22 mouse cellular contexts compared by ENCODE assay signal in genomic region chr5:142788279-142788678, GRCm38 (mm10). TPM values are rescaled to one million over a fixed set of nuclear protein-coding genes. Genes with fewer than 3 reads are reported as not detected.
A peak's percentile ranks its signal among the peaks of the same experiment; 100 is the strongest.
DNase-seq lines count a peak whose midpoint lies in the region; ATAC-seq lines count a peak whose summit lies in the region.
"Had no signal": no experiment of that assay in that cellular context is flagged by ENCODE, and none has a peak within 500 bp of the region (broad histone marks: within the 10 kb centered on the region; RNA-seq: fewer than 3 reads in every experiment).

No protein-coding gene starts in this region.

- 88% methylated on average over 23 of the region's 23 CpGs for WGBS in kidney, embryonic 16.5 days
- WGBS in heart, embryonic 11.5 days (ENCODE audit: insufficient replicate concordance), result 95% methylated on average over 23 of the region's 23 CpGs

- no peaks in the 10 kb centered on the region for H3K27me3 ChIP-seq in kidney, embryonic 16.5 days (ENCODE audit: insufficient read depth, low read length)
- H3K27me3 ChIP-seq in heart, embryonic 11.5 days (ENCODE audit: control insufficient read depth, insufficient read depth, low read length), result no peaks in the 10 kb centered on the region
- H3K27me3 ChIP-seq: heart, embryonic 13.5 days; lung, embryonic 15.5 days had no signal

- no peak overlapping the region for H3K4me3 ChIP-seq in kidney, embryonic 16.5 days (ENCODE audit: low read length)
- H3K4me3 ChIP-seq in heart, embryonic 11.5 days (ENCODE audit: low read depth, low read length), result no peak overlapping the region
- H3K4me3 ChIP-seq: embryonic facial prominence, embryonic 10.5 days; heart, embryonic 13.5 days; lung, embryonic 15.5 days had no signal

- no peaks in the 10 kb centered on the region for H3K9me3 ChIP-seq in kidney, embryonic 16.5 days (ENCODE audit: low read length)
- H3K9me3 ChIP-seq in heart, embryonic 11.5 days (replicated peaks; ENCODE audit: control insufficient read depth, low read length), result no peaks in the 10 kb centered on the region
- H3K9me3 ChIP-seq: lung, embryonic 15.5 days had no signal

- peak; percentile 57 for DNase-seq in cerebellum, adult 9-11 months
- peak; percentile 57 for DNase-seq in kidney, adult 11 months
- peak; percentile 50 to 56 for DNase-seq in kidney, adult 8-10 months
- DNase-seq in kidney, postnatal 14 days, result peak; percentile 48
- no peak for DNase-seq in adrenal gland, adult 8-10 months
- DNase-seq: adrenal gland, adult 2 months; forebrain, postnatal 0 days; gastrocnemius, postnatal 25 days; heart, adult 18-20 months; heart, postnatal 14 days; right cerebral cortex, adult 18-20 months; right cerebral cortex, postnatal 4 days; thymus, postnatal 36 days had no signal

- peaks cover 4% of the 10 kb centered on the region; the same call in 1 of the 2 replicates for H3K4me1 ChIP-seq in kidney, embryonic 16.5 days (ENCODE audit: insufficient read depth, low read length)
- peaks cover 12% of the 10 kb centered on the region for H3K4me1 ChIP-seq in heart, embryonic 11.5 days (ENCODE audit: control insufficient read depth, insufficient read depth, low read length)

- ATAC-seq in cerebellum, adult (ENCODE audit: insufficient number of reproducible peaks, low FRiP score, low TSS enrichment), result no peak
- ATAC-seq in kidney, embryonic 16.5 days (ENCODE audit: low FRiP score, low TSS enrichment), result no peak
- ATAC-seq in heart, embryonic 11.5 days (replicated peaks; ENCODE audit: insufficient number of reproducible peaks, low FRiP score, low TSS enrichment), result no peak
- ATAC-seq: forebrain, postnatal 0 days had no signal

- no peak overlapping the region for H3K4me2 ChIP-seq in kidney, embryonic 16.5 days (replicated peaks; ENCODE audit: low read depth, low read length)
- H3K4me2 ChIP-seq in heart, embryonic 11.5 days, result no peak overlapping the region
- H3K4me2 ChIP-seq: heart, embryonic 13.5 days; hindbrain, embryonic 14.5 days; lung, embryonic 15.5 days had no signal

- no peak overlapping the region for H3K9ac ChIP-seq in kidney, embryonic 16.5 days (replicated peaks; ENCODE audit: low read length)
- no peak overlapping the region for H3K9ac ChIP-seq in heart, embryonic 11.5 days (ENCODE audit: low read depth, low read length)
- H3K9ac ChIP-seq: forebrain, postnatal 0 days; heart, embryonic 13.5 days; hindbrain, embryonic 14.5 days; liver, embryonic 14.5 days; lung, embryonic 15.5 days had no signal

- peaks cover 46% of the 10 kb centered on the region for H3K36me3 ChIP-seq in kidney, embryonic 16.5 days (ENCODE audit: insufficient read depth, low read length)
- peaks cover 35% of the 10 kb centered on the region for H3K36me3 ChIP-seq in heart, embryonic 11.5 days (ENCODE audit: control insufficient read depth, insufficient read depth, low read length)

- no peak overlapping the region for H3K27ac ChIP-seq in kidney, embryonic 16.5 days (ENCODE audit: low read length)
- H3K27ac ChIP-seq in heart, embryonic 11.5 days (ENCODE audit: low read depth, low read length), result no peak overlapping the region
- H3K27ac ChIP-seq: embryonic facial prominence, embryonic 10.5 days; heart, embryonic 13.5 days; hindbrain, embryonic 14.5 days; liver, embryonic 14.5 days; lung, embryonic 15.5 days; macrophage had no signal

RNA-seq across cellular contexts. Expression of gene Tnrc18, which starts 29.2 kb away (rescaled TPM):
- 18.2 and 20.6 TPM in 2 replicates for polyA plus RNA-seq in kidney, embryonic 16.5 days (2015; fragmentation: Nextera tagmentation; extraction: Ambion mirVana)
- 100 to 1,000 TPM in 1 of 4 experiments, 10 to 100 TPM in 3; 75.1 to 117 (median 96.9) TPM for total RNA-seq in adrenal gland, adult 8-10 months (2022)
- polyA plus RNA-seq in heart, embryonic 11.5 days (2014; fragmentation: Nextera tagmentation; extraction: Ambion mirVana), result 23.5 and 24.4 TPM in 2 replicates
